ENCODE assay signal across 12 mouse cellular contexts in the genomic region with DNA sequence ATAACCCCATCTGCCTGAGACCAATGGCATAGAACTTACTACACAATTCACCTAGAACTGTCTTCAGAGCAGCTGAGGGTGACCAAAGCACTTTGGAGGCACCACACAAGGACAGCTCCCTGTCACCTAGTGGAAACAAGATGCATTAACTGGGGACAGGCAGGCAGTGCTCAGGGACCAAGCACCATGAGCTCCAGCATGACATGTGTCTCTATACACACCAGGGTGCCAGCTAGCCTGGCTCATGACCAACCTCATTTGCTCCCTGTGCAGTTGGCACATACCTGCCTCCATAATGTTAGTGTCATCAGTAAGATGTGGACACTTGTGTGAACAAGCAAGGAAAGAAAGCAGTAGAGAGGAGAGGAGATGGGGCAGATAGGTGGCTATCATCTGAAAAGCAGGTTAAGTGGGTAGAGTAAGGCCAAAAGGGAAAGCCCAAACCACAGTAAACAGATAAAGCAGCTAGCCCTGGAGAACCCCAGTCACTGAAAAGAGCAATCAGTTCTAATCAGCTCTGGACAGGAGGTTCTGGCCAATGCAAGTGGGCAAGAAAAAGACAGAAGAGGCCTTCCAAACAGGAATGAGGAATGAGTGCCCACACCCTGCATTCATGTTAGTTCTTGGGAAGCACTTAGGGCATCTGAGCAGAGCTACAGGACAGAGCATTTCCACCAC. TPM values are rescaled to one million over a fixed set of nuclear protein-coding genes. Genes with fewer than 3 reads are reported as not detected.
DNase-seq lines count a peak whose midpoint lies in the region; ATAC-seq and TF ChIP-seq lines count a peak whose summit lies in the region.
"Had no signal": no experiment of that assay in that cellular context is flagged by ENCODE, and none has a peak within 500 bp of the region (broad histone marks: within the 10 kb centered on the region; RNA-seq: fewer than 3 reads in every experiment).

No protein-coding gene starts in this region.

- no peak overlapping the region for H3K9ac ChIP-seq in heart, adult 2 months (ENCODE audit: low read depth, low read length)
- no peak overlapping the region for H3K9ac ChIP-seq in stomach, postnatal 0 days (ENCODE audit: low read length)
- H3K9ac ChIP-seq: intestine, embryonic 15.5 days had no signal

- DNase-seq in heart, adult 2 months, result no peak
- DNase-seq in heart, adult 9 months (ENCODE audit: low spot score in 2 of 2), result no peak
- peak; percentile 80 to 82 for DNase-seq in cerebellum, postnatal 25 days
- no peak for DNase-seq in stomach, postnatal 0 days (ENCODE audit: low spot score)
- no peak for DNase-seq in lung, postnatal 4 days
- DNase-seq: gastrocnemius, postnatal 25 days had no signal

- H3K9me3 ChIP-seq in megakaryocyte, embryonic 14.5 days, result no peaks in the 10 kb centered on the region
- no peaks in the 10 kb centered on the region for H3K9me3 ChIP-seq in stomach, postnatal 0 days (ENCODE audit: control insufficient read depth, low read length)
- H3K9me3 ChIP-seq: intestine, embryonic 15.5 days had no signal

- TF ChIP-seq EP300 in heart, adult 2 months (IDR thresholded peaks at IDR 0.05; ENCODE audit: insufficient read depth, low read depth, low read length), result no peak
- no peak for TF ChIP-seq EP300 in stomach, postnatal 0 days (optimal IDR thresholded peaks at IDR 0.05)

- H3K4me2 ChIP-seq in stomach, postnatal 0 days (replicated peaks; ENCODE audit: low read depth), result no peak overlapping the region
- H3K4me2 ChIP-seq: intestine, embryonic 15.5 days had no signal

- H3K4me1 ChIP-seq in heart, adult 2 months (ENCODE audit: control insufficient read depth, insufficient read depth, low read length), result peaks cover 47% of the 10 kb centered on the region
- H3K4me1 ChIP-seq in megakaryocyte, embryonic 14.5 days, result peaks cover 96% of the 10 kb centered on the region
- no peaks in the 10 kb centered on the region; the same call in 1 of the 2 replicates for H3K4me1 ChIP-seq in stomach, postnatal 0 days (replicated peaks; ENCODE audit: control insufficient read depth, insufficient read depth)

- H3K79me2 ChIP-seq in heart, adult 2 months (replicated peaks; ENCODE audit: control insufficient read depth, insufficient read depth, low read length), result peaks cover 10% of the 10 kb centered on the region

- TF ChIP-seq POLR2A in heart, adult 2 months (IDR thresholded peaks at IDR 0.05; ENCODE audit: insufficient read depth, low read depth, low read length), result no peak

- ATAC-seq in megakaryocyte, adult 5-6 weeks (ENCODE audit: poor library complexity, severe bottlenecking), result no peak
- peak; percentile 62 for ATAC-seq in stomach, postnatal 0 days (ENCODE audit: low FRiP score, low TSS enrichment)
- no peak for ATAC-seq in erythroblast, adult 5-6 weeks (replicated peaks; ENCODE audit: low FRiP score, poor library complexity, severe bottlenecking)
- ATAC-seq: intestine, embryonic 15.5 days had no signal

- peak; percentile 32 for TF ChIP-seq CTCF in heart, adult 2 months (IDR thresholded peaks at IDR 0.05)
- TF ChIP-seq CTCF in stomach, postnatal 0 days (IDR thresholded peaks at IDR 0.05; ENCODE audit: low read depth), result no peak

- H3K27me3 ChIP-seq in heart, adult 2 months (ENCODE audit: control insufficient read depth, insufficient read depth, low read length), result no peaks in the 10 kb centered on the region
- H3K27me3 ChIP-seq in megakaryocyte, embryonic 14.5 days (replicated peaks), result no peaks in the 10 kb centered on the region
- no peaks in the 10 kb centered on the region for H3K27me3 ChIP-seq in stomach, postnatal 0 days (ENCODE audit: control insufficient read depth, insufficient read depth, low read length)
- H3K27me3 ChIP-seq: intestine, embryonic 15.5 days had no signal

- H3K36me3 ChIP-seq in heart, adult 2 months (ENCODE audit: control insufficient read depth, insufficient read depth, low read length), result no peaks in the 10 kb centered on the region
- H3K36me3 ChIP-seq in megakaryocyte, embryonic 14.5 days (replicated peaks; ENCODE audit: low read length), result peaks cover 45% of the 10 kb centered on the region
- H3K36me3 ChIP-seq in stomach, postnatal 0 days (ENCODE audit: control insufficient read depth, insufficient read depth, low read length), result no peaks in the 10 kb centered on the region; the same call in 1 of the 2 replicates
- H3K36me3 ChIP-seq: intestine, embryonic 15.5 days had no signal

- H3K27ac ChIP-seq in heart, adult 2 months, result peak overlapping the region; percentile 12; the same call in 1 of the 2 replicates
- no peak overlapping the region for H3K27ac ChIP-seq in stomach, postnatal 0 days (replicated peaks)
- H3K27ac ChIP-seq: intestine, embryonic 15.5 days; kidney, postnatal 0 days had no signal

- no peak overlapping the region for H3K4me3 ChIP-seq in heart, adult 2 months
- H3K4me3 ChIP-seq in megakaryocyte, embryonic 14.5 days (replicated peaks), result peak overlapping the region; percentile 77
- H3K4me3 ChIP-seq in stomach, postnatal 0 days (ENCODE audit: low read depth, low read length), result no peak overlapping the region
- H3K4me3 ChIP-seq: intestine, embryonic 15.5 days; myocyte had no signal

- intact Hi-C loops in heart, adult 2 months (cut with DNase I), result no loop called here

RNA-seq across cellular contexts. Expression of gene Slc35e1, which starts 12.4 kb away (rescaled TPM):
- total RNA-seq in heart, adult 2 months (2021), result 10 to 100 TPM; 68.0 to 85.7 TPM
- polyA plus RNA-seq in heart, adult 2 months (2012; rRNA removed), result 83.2 and 110 TPM in 2 replicates
- polyA plus RNA-seq in megakaryocyte, embryonic 14.5 days (2012; ENCODE audit: insufficient read depth, low replicate concordance), result 2.1 and 2.4 TPM in 2 replicates
- 50.7 and 54.0 TPM in 2 replicates for total RNA-seq in megakaryocyte, adult 5-6 weeks (2015)
- total RNA-seq in megakaryocyte, adult 5-6 weeks (2017), result 45.7 and 49.9 TPM in 2 replicates
- 8.5 TPM in 2 replicates for polyA plus RNA-seq in stomach, postnatal 0 days (2015; fragmentation: Nextera tagmentation; extraction: Ambion mirVana)
- 11.3 and 11.9 TPM in 2 replicates for total RNA-seq in erythroblast, adult 5-6 weeks (2015; ENCODE audit: low replicate concordance)
- total RNA-seq in erythroblast, adult 5-6 weeks (2017; ENCODE audit: low replicate concordance), result 18.8 and 21.6 TPM in 2 replicates

RNA-seq across cellular contexts. Expression of gene Cherp, which starts 29.8 kb away (rescaled TPM):
- 10 to 100 TPM; 38.7 to 40.0 TPM for total RNA-seq in heart, adult 2 months (2021)
- polyA plus RNA-seq in heart, adult 2 months (2012; rRNA removed), result 22.3 and 25.4 TPM in 2 replicates
- 85.3 and 112 TPM in 2 replicates for polyA plus RNA-seq in megakaryocyte, embryonic 14.5 days (2012; ENCODE audit: insufficient read depth, low replicate concordance)
- total RNA-seq in megakaryocyte, adult 5-6 weeks (2015), result 55.9 and 63.0 TPM in 2 replicates
- 5.9 and 21.8 TPM in 2 replicates for total RNA-seq in megakaryocyte, adult 5-6 weeks (2017)
- polyA plus RNA-seq in stomach, postnatal 0 days (2015; fragmentation: Nextera tagmentation; extraction: Ambion mirVana), result 15.6 and 19.2 TPM in 2 replicates
- total RNA-seq in erythroblast, adult 5-6 weeks (2015; ENCODE audit: low replicate concordance), result 25.7 and 29.0 TPM in 2 replicates
- 6.0 and 7.7 TPM in 2 replicates for total RNA-seq in erythroblast, adult 5-6 weeks (2017; ENCODE audit: low replicate concordance)

RNA-seq across cellular contexts. Expression of gene Med26, which starts 43.3 kb away (rescaled TPM):
- 1 to 10 TPM; 9.3 to 9.5 TPM for total RNA-seq in heart, adult 2 months (2021)
- polyA plus RNA-seq in heart, adult 2 months (2012; rRNA removed), result 6.9 and 7.0 TPM in 2 replicates
- 19.9 and 33.8 TPM in 2 replicates for polyA plus RNA-seq in megakaryocyte, embryonic 14.5 days (2012; ENCODE audit: insufficient read depth, low replicate concordance)
- total RNA-seq in megakaryocyte, adult 5-6 weeks (2015), result 6.6 and 6.8 TPM in 2 replicates
- total RNA-seq in megakaryocyte, adult 5-6 weeks (2017), result 4.2 and 4.7 TPM in 2 replicates
- polyA plus RNA-seq in stomach, postnatal 0 days (2015; fragmentation: Nextera tagmentation; extraction: Ambion mirVana), result 7.1 and 7.4 TPM in 2 replicates
- total RNA-seq in erythroblast, adult 5-6 weeks (2015; ENCODE audit: low replicate concordance), result 4.2 and 4.8 TPM in 2 replicates
- 3.2 and 3.8 TPM in 2 replicates for total RNA-seq in erythroblast, adult 5-6 weeks (2017; ENCODE audit: low replicate concordance)

Comparison
In these comparisons a context has a peak if more than half of its experiments do, and no peak if none do; other contexts are left out.
1. DNase-seq: peak in cerebellum, postnatal 25 days (2 of 2); none in heart, adult 2 months (0 of 2), heart, adult 9 months (0 of 2), stomach, postnatal 0 days (single experiment) and lung, postnatal 4 days (0 of 2).